Mouse (Mus musculus): ENCODE data around the gene Tom1l2.
A peak's percentile ranks its signal among the peaks of the same experiment; 100 is the strongest.

DNA sequence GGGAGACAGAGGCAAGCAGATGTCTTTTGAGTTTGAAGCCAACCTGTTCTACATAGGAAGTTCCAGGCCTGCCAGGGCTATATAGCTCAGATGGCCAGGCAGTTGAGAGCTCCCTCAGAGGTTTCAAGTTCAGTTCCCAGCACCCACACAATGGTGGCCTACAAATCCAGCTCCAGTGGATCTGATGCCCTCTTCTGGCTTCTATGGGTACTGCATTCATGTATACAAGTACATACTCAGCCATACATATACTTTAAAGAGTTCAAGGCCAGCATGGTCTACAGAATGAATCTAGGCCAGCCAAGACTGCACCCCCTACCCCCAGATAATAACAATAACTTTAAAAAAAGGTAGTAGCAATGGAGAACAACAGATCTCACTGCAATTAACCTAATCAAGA, 157.6 kb downstream of the Tom1l2 start:
- no peak for TF ChIP-seq POLR2A (IDR thresholded peaks at IDR 0.05; ENCODE audit: extremely low read depth, insufficient read depth, low read length)
- peak; percentile 20; the same call in 1 of the 2 replicates for TF ChIP-seq CTCF (IDR thresholded peaks at IDR 0.05; ENCODE audit: extremely low read depth, insufficient read depth, low read length)
